Mouse (Mus musculus): ENCODE measurements at regions not wholly inside any gene's neighbourhood (a gene's known extent, or its start where the extent isn't known, plus 50 kb on each side); places are given as distances from the start of the nearest gene placed in this dataset.
"Not testable (repeated sequence)": the region's sequence is repeated elsewhere in the genome, so short reads cannot be mapped to it uniquely, and the experiment has no call there.

DNA sequence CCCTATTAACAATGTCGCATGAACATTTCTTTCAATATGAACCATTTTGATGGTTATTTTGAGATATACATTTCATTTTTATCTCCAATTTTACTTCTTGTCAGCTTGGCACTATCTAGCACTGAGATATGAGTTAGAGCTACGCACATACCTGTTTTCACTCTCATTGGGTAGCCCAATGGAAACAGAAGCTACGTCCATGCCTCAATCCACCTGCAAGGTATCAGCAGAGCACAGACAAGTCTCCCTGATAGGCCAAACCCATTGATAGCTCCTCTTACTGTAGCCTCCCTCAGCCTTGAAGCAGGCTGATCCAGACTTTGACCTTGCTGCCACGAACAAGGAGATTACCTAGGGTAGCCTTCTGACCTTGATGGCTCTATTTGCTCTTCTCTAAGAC, 582.4 kb upstream of the Mms22l start:
- Histone ChIP-seq H3K27me3 (no peaks in the 10 kb centered on the region), H3K27ac (replicated peaks) (no peak overlapping the region), H3K36me3 (no peaks in the 10 kb centered on the region), H3K4me3 (replicated peaks) (no peak overlapping the region), H3K4me1 (no peaks in the 10 kb centered on the region), H3K9me3 (replicated peaks) (no peaks in the 10 kb centered on the region), H3K4me2 (replicated peaks) (no peak overlapping the region), H3K9ac (no peak overlapping the region)
- ATAC-seq (ENCODE audit: insufficient number of reproducible peaks, low FRiP score, low TSS enrichment, low read depth), result no peak
- 78% methylated on average over 4 of the region's 4 CpGs for WGBS

DNA sequence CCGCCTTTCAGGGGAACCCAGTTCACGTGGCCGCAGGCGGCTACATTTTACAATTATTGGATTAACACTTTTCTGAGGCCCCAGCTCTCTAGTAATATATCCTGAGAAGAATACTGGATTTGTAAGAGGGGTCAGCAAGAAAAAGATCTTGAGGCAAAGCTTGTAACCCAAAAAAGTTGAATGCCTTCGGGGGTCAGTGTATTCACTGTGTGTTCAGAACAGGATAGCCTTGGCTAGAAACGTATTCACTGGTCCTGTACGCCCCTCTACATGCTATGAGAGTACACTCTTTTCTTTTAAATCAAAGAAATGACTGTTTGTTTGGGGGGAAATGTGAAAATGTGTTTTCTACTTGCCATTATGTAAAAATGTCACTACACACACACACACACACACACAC, 581.8 kb upstream of the Mms22l start:
- 76% methylated on average over 7 of the region's 7 CpGs for WGBS

DNA sequence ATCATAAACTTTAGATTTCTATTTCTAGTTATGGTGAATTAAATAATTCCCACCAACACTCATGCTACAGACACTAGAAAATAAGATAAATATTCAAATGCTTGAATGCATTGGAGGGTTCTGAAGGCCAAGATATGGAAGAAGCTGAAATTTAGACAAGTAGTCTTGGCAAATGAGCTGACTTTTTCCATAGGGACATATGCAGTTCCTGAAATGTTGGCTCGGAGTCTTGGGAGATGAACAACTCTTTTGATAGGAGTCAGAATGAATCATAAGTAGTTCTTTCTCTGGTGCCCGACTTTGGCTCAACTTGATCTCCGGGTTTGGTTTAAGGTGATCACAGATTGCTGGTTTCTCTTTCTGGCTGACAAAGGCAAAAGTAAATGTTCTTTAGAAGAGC, 574.7 kb upstream of the Mms22l start:
- Histone ChIP-seq H3K4me1 (no peaks in the 10 kb centered on the region), H3K27me3 (no peaks in the 10 kb centered on the region), H3K27ac (replicated peaks) (no peak overlapping the region), H3K36me3 (no peaks in the 10 kb centered on the region), H3K4me2 (replicated peaks) (no peak overlapping the region), H3K9ac (no peak overlapping the region), H3K9me3 (replicated peaks) (no peaks in the 10 kb centered on the region), H3K4me3 (replicated peaks) (no peak overlapping the region)
- WGBS, result 81% methylated on average over 3 of the region's 3 CpGs
- ATAC-seq (ENCODE audit: insufficient number of reproducible peaks, low FRiP score, low TSS enrichment, low read depth), result no peak

More for the DNA sequence above, 581.8 kb upstream of the Mms22l start:
- H3K4me3 ChIP-seq (replicated peaks), result no peak overlapping the region
- H3K9ac ChIP-seq, result no peak overlapping the region
- no peaks in the 10 kb centered on the region for H3K36me3 ChIP-seq
- no peaks in the 10 kb centered on the region for H3K4me1 ChIP-seq
- no peak overlapping the region for H3K27ac ChIP-seq (replicated peaks)
- H3K27me3 ChIP-seq, result no peaks in the 10 kb centered on the region
- H3K9me3 ChIP-seq (replicated peaks), result no peaks in the 10 kb centered on the region
- ATAC-seq (ENCODE audit: insufficient number of reproducible peaks, low FRiP score, low TSS enrichment, low read depth), result no peak
- H3K4me2 ChIP-seq (replicated peaks), result no peak overlapping the region

DNA sequence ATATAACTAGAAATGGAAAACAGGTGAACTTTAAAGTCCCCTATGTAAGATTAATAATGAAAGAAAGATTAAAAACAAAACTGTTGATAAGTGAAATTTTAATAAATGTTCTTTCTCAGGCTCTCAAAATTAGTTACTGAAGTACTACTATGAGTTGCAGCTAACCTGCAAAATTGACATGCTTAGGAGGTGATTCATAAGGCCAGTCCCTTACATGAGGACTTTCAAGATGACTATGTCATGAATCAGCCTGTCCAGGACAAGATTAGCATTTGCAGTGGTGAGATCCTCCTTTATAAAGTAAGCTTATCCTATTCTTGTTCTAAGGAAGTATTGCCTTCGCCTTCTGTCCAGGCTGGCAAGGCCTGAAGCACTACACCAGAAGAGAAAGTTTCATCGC, 542.1 kb upstream of the Mms22l start:
- no peak overlapping the region for H3K4me2 ChIP-seq (replicated peaks)
- no peak for ATAC-seq (ENCODE audit: insufficient number of reproducible peaks, low FRiP score, low TSS enrichment, low read depth)
- H3K36me3 ChIP-seq, result no peaks in the 10 kb centered on the region
- H3K4me1 ChIP-seq, result no peaks in the 10 kb centered on the region
- no peaks in the 10 kb centered on the region for H3K27me3 ChIP-seq
- no peaks in the 10 kb centered on the region for H3K9me3 ChIP-seq (replicated peaks)
- H3K9ac ChIP-seq, result no peak overlapping the region
- 89% methylated on average over 2 of the region's 2 CpGs for WGBS
- no peak overlapping the region for H3K4me3 ChIP-seq (replicated peaks)
- H3K27ac ChIP-seq (replicated peaks), result no peak overlapping the region

DNA sequence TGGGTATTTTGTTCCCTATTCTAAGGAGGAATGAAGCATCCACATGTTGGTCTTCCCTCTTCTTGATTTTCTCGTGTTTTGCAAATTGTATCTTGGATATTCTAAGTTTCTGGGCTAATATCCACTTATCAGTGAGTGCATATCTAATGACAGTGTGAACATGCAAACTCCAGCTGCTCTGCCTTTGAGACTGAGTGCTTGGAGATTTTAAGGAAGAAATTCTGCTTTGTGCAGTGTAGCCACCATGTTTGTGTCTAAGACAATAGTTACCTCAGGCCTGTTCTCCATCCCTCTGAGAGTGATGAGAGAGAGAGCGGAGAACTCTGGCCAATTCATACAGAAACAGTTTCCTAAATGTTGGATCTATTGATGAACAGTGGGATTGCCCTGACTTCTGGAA, 514.1 kb upstream of the Mms22l start:
- ATAC-seq (ENCODE audit: insufficient number of reproducible peaks, low FRiP score, low TSS enrichment, low read depth), result not testable (repeated sequence)
- WGBS, result 85% methylated on average over 2 of the region's 2 CpGs

DNA sequence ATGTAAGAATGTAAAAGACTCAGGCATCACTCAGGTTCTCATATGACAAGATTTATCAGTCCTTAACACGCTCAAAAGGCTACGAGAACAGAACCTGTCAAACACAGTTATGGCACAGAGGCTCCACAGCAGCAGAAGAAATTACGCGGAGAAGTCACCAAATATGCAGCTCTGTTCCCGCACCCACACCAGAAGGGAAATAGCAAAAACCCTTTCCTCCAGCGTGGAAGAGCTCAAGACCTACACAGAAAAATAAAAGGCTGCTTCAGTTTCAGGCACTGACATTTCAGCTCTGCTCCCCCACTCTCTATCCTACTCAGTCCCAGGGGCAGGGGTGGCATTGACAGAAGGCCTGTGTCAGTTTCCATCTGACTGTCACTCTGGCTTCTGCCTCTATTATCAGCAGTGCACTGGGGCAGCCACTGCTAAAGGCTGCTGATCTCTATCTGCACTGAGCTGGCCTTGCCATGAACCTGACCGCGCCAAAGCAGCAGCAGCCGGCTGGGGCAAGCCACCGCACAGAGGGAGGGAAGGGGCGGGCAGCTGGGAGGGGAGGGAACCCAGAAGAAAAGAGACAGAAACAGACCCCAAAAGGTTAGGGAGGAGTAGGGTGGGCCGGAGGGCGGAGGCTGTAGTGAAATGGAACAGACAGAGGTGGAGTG, 513.3 kb upstream of the Mms22l start:
- Histone ChIP-seq H3K27me3 (no peaks in the 10 kb centered on the region), H3K36me3 (no peaks in the 10 kb centered on the region), H3K4me1 (0 out of 2 replicates have a peak, but pooled peaks cover 4% of the 10 kb centered on the region), H3K27ac (replicated peaks) (no peak overlapping the region), H3K9me3 (replicated peaks) (no peaks in the 10 kb centered on the region), H3K9ac (no peak overlapping the region), H3K4me3 (replicated peaks) (no peak overlapping the region), H3K4me2 (replicated peaks) (peak overlapping the region; percentile 24; the same call in 1 of the 2 replicates)
- no peak for ATAC-seq (ENCODE audit: insufficient number of reproducible peaks, low FRiP score, low TSS enrichment, low read depth)
- WGBS, result 27% methylated on average over 13 of the region's 13 CpGs

More for the DNA sequence above, 514.1 kb upstream of the Mms22l start:
- not testable (repeated sequence) for H3K9me3 ChIP-seq (replicated peaks); H3K27me3 ChIP-seq; H3K4me1 ChIP-seq; H3K4me3 ChIP-seq (replicated peaks); H3K36me3 ChIP-seq; H3K27ac ChIP-seq (replicated peaks); H3K9ac ChIP-seq; H3K4me2 ChIP-seq (replicated peaks)

DNA sequence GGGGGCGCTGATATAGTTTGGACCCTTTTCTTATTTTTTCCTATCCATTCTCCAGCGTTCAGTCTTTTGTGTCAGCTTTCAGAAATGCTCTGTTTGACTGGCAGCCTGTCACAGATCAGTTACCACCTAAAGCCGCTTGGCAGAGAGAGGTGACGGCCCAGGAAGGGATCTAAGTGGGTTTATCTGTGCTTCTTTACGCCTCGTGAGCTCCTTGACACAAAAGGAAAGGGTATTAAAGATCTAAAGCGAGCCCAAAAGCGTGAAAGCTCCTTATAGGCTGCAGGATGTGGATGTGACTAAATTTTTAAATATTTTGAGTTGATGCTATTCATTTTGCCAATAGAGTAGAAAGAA, 512.8 kb upstream of the Mms22l start:
- 0 out of 2 replicates have a peak, but pooled peaks cover 4% of the 10 kb centered on the region for H3K4me1 ChIP-seq
- WGBS, result 15% methylated on average over 8 of the region's 8 CpGs
- no peaks in the 10 kb centered on the region for H3K27me3 ChIP-seq
- H3K9ac ChIP-seq, result no peak overlapping the region
- no peaks in the 10 kb centered on the region for H3K36me3 ChIP-seq
- H3K4me3 ChIP-seq (replicated peaks), result no peak overlapping the region
- H3K9me3 ChIP-seq (replicated peaks), result no peaks in the 10 kb centered on the region
- ATAC-seq (ENCODE audit: insufficient number of reproducible peaks, low FRiP score, low TSS enrichment, low read depth), result no peak
- H3K27ac ChIP-seq (replicated peaks), result no peak overlapping the region
- 0 out of 2 replicates have a peak overlapping the region, but pooled peaks have one; percentile 24 for H3K4me2 ChIP-seq (replicated peaks)

DNA sequence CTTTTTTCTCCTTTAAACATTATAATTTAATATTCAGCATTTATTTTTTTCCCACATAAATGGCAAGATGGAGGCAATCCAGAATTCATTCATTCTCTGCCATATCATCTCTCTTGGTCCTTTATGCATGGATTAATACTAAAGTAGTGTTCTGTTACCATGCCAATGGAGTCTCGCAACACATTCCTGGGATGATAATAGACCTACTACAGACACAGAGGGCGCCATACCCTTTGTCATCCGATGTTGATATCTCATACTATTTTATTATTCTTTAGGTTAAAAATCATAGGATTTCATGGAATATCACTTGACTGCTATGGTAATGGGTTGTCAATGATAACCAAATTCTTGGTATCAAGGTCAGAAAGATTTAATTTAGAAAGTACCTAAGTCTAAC, 512.2 kb upstream of the Mms22l start:
- Histone ChIP-seq H3K9me3 (replicated peaks) (no peaks in the 10 kb centered on the region), H3K4me3 (replicated peaks) (no peak overlapping the region), H3K27me3 (no peaks in the 10 kb centered on the region), H3K36me3 (no peaks in the 10 kb centered on the region), H3K4me2 (replicated peaks) (no peak overlapping the region), H3K4me1 (0 out of 2 replicates have a peak, but pooled peaks cover 4% of the 10 kb centered on the region), H3K9ac (no peak overlapping the region), H3K27ac (replicated peaks) (no peak overlapping the region)
- ATAC-seq (ENCODE audit: insufficient number of reproducible peaks, low FRiP score, low TSS enrichment, low read depth), result no peak
- WGBS, result 76% methylated on average over 3 of the region's 3 CpGs

DNA sequence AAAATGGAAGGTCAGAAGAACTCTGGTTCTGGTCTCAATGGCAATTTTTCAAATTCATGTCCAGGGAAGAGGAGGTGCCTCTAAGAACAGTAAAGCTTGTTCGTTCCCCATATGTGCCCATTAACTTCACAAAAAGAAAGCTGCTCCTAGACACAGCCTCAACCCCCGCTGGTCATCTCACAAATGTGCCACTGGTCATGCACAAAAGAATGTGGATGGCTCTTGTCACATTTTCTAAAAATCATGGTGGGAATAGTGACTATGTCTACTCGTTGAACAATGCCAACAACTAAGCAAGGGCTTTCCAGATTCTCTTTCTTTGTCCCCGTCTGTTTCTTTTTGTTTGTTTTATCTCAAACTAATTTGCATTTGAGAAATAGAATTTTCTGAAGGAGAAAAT, 510.3 kb upstream of the Mms22l start:
- H3K9me3 ChIP-seq (replicated peaks), result no peaks in the 10 kb centered on the region
- ATAC-seq (ENCODE audit: insufficient number of reproducible peaks, low FRiP score, low TSS enrichment, low read depth), result no peak
- H3K36me3 ChIP-seq, result no peaks in the 10 kb centered on the region
- H3K9ac ChIP-seq, result no peak overlapping the region
- H3K27me3 ChIP-seq, result no peaks in the 10 kb centered on the region
- H3K4me3 ChIP-seq (replicated peaks), result no peak overlapping the region
- WGBS, result 75% methylated on average over 4 of the region's 4 CpGs
- 0 out of 2 replicates have a peak, but pooled peaks cover 4% of the 10 kb centered on the region for H3K4me1 ChIP-seq
- H3K4me2 ChIP-seq (replicated peaks), result no peak overlapping the region
- no peak overlapping the region for H3K27ac ChIP-seq (replicated peaks)

DNA sequence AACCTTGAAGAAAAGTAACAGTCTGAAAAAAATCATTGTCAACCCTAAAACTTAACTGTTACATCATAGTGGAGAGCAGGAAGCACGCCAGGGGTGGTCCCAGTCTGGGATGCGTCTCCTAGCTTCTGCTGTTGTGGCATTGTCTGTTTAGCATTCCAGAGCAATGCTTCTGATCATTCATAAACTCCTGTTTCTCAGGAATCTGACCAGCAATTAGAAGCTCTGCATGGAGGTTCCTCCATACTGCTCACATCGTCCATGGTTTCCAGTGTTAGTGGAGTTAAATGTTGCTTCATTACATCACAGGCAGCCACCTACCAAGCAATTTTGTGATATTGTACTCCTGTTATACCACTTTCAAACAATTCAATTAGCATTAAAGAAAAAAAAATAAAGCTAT, 502.4 kb upstream of the Mms22l start:
- H3K4me2 ChIP-seq (replicated peaks), result no peak overlapping the region
- no peaks in the 10 kb centered on the region for H3K9me3 ChIP-seq (replicated peaks)
- no peaks in the 10 kb centered on the region for H3K27me3 ChIP-seq
- H3K27ac ChIP-seq (replicated peaks), result no peak overlapping the region
- no peak for ATAC-seq (ENCODE audit: insufficient number of reproducible peaks, low FRiP score, low TSS enrichment, low read depth)
- no peaks in the 10 kb centered on the region for H3K4me1 ChIP-seq
- WGBS, result 49% methylated on average over 3 of the region's 3 CpGs
- H3K4me3 ChIP-seq (replicated peaks), result no peak overlapping the region
- H3K9ac ChIP-seq, result no peak overlapping the region
- H3K36me3 ChIP-seq, result no peaks in the 10 kb centered on the region

DNA sequence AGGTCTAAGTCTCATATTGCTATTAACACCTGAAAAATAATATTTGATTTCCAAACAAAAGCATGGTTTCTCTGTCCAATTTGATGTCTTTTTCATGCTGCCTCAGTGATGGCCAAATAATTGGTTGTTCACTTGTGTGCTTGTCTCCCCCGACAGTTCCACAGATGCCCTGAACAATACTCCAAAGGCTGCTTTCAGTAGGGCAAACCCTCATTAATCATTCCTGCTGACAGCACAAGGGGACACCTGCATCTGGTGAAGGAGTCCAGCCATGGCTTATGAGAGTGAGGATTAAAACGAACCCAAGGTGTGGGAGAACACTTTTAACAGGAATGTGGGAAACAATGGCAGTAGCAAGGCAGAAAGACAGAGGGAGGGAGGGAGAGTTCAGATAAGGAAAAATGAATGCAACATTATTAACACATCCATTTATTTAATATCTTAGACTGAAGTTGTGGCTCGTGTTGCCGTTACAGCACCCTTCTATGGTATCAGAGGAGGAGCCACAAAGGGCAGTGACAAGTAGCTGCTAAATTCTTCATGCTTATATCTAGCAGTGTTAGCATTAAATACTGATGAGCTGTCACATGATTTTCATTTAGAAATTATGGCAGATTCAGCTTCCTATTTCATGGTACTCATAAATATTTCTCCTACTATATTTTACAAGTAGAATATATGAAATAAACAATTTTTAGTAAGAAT, 501.8 kb upstream of the Mms22l start:
- Histone ChIP-seq H3K4me1 (no peaks in the 10 kb centered on the region), H3K27me3 (no peaks in the 10 kb centered on the region), H3K9me3 (replicated peaks) (no peaks in the 10 kb centered on the region), H3K4me2 (replicated peaks) (no peak overlapping the region), H3K36me3 (no peaks in the 10 kb centered on the region), H3K4me3 (replicated peaks) (no peak overlapping the region), H3K9ac (no peak overlapping the region), H3K27ac (replicated peaks) (no peak overlapping the region)
- 39% methylated on average over 4 of the region's 4 CpGs for WGBS
- no peak for ATAC-seq (ENCODE audit: insufficient number of reproducible peaks, low FRiP score, low TSS enrichment, low read depth)
